Mouse (Mus musculus) intestine, postnatal 0 days (tissue): ENCODE measurements around the gene Ddx19a. TPM values are rescaled to one million over a fixed set of nuclear protein-coding genes. Genes with fewer than 3 reads are reported as not detected.

Experiments used
- ATAC-seq: fragments of 200-750 bp; cut with Nextera tagmentation; 2 replicates; pipeline ENCODE4 v1.8.0; 2017; ENCODE audit warnings: mild to moderate bottlenecking, moderate TSS enrichment, moderate library complexity
- H3K27ac ChIP-seq: fragments of 300-500 bp; sonication (generic); 2 replicates; pipeline ENCODE4 v1.5.1; 2014; ENCODE audit warnings: mild to moderate bottlenecking, low read depth, low read length, moderate library complexity
- H3K27me3 ChIP-seq: fragments of 300-500 bp; sonication (generic); replicated peaks from 2 replicates; pipeline ENCODE4 v1.6.1; 2014; ENCODE audit warnings: low read length, mixed read lengths; ENCODE audit not compliant: control insufficient read depth, insufficient read depth
- H3K36me3 ChIP-seq: fragments of 300-500 bp; sonication (generic); 2 replicates; pipeline ENCODE4 v1.6.1; 2014; ENCODE audit warnings: mild to moderate bottlenecking, moderate library complexity; ENCODE audit not compliant: control insufficient read depth, insufficient read depth
- H3K4me1 ChIP-seq: fragments of 300-500 bp; sonication (generic); replicated peaks from 2 replicates; pipeline ENCODE4 v1.6.1; 2014; ENCODE audit warnings: antibody characterized with exemption, low read length, mixed read lengths; ENCODE audit not compliant: control insufficient read depth, insufficient read depth
- H3K4me2 ChIP-seq: fragments of 300-500 bp; sonication (generic); replicated peaks from 2 replicates; pipeline ENCODE4 v1.6.1; 2014; ENCODE audit warnings: low read depth, mild to moderate bottlenecking, moderate library complexity
- H3K4me3 ChIP-seq: fragments of 300-500 bp; sonication (generic); 2 replicates; pipeline ENCODE4 v1.5.1; 2014; ENCODE audit warnings: low read depth, low read length
- H3K9ac ChIP-seq: fragments of 300-500 bp; sonication (generic); 2 replicates; pipeline ENCODE4 v1.6.1; 2014; ENCODE audit warnings: mild to moderate bottlenecking, low read depth, low read length
- H3K9me3 ChIP-seq: fragments of 300-500 bp; sonication (generic); 2 replicates; pipeline ENCODE4 v1.6.1; 2016; ENCODE audit warnings: mixed run types; ENCODE audit not compliant: control insufficient read depth
- CTCF ChIP-seq: sonication (generic); IDR thresholded peaks from 2 replicates; pipeline ENCODE4 v1.5.1; 2016; ENCODE audit warnings: low read depth, mild to moderate bottlenecking, control low read depth, antibody characterized with exemption, moderate library complexity
- WGBS: fragments of 180-500 bp; shearing (Covaris S2); extraction: QIAGEN DNeasy Blood & Tissue Kit; methylation state at CpG from one replicate; pipeline ENCODE4 v1.1.7; 2014; 5-methylcytosine and 5-hydroxymethylcytosine counted together
- polyA plus RNA-seq: library from polyadenylated mRNA; unstranded; fragments of >200 nt; fragmentation: Nextera tagmentation; extraction: Ambion mirVana; gene quantifications from 2 replicates; pipeline ENCODE4 v1.2.1, GENCODE M21; 2015

Ddx19a gene
- polyA plus RNA-seq: 8.0 and 8.9 TPM in 2 replicates

DNA sequence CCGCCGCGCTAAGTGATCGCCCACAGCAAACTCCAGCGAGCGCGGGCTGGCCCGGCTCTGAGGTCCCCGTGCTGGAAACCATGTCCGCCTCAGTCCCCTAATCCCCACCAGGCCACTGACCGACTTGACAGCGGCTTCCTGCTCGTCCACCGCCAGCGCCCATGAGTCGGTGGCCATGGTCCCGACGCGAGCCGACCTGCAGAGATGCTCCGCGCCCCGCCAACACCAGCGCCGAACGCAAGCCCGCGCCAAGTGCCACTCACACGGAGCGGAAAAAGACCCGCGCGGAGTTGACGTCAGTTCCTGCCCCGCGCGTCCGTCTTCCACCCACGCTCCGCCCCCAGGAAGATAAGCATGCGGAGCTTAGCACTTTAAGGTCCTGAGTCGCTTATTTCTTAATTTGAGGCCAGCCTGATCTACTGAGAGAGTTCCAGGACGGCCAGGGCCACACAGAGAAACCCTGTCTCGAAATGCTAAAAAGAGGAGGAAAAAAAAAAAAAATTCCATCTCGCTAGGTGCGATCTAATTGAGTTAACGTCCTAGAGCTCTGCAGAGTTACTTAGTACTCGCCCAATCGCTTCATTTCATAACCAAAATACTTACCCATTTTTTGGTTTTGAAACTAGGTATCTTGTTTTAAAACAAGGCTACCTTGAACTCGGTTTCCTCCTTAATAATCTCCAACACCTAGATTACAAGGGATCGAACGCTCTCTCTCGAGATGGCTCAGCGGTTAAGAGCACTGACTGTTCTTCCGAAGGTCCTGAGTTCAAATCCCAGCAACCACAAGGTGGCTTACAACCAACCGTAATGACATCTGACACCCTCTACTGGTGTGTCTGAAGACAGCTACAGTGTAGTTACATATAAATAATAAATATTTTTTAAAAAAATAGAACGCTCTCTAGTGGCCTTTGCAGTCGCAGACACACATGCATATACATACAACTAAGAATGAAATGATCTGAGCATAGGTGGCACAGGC, at the start of gene Ddx19a:
Ddx19a (minus strand) TSS at position 254 of the 985 bp plus-strand sequence.
- peak; percentile 55 for TF ChIP-seq CTCF
- ATAC-seq: peak; percentile 89
- no peaks in the 10 kb centered on the region for H3K9me3 ChIP-seq
- H3K36me3 ChIP-seq: peaks cover 10% of the 10 kb centered on the region; the same call in 1 of the 2 replicates
- peak within 1 kb of the TSS; percentile 74 for H3K9ac ChIP-seq
- H3K4me1 ChIP-seq: peaks cover 2% of the 10 kb centered on the region; the same call in 1 of the 2 replicates
- peak within 1 kb of the TSS; percentile 76 for H3K4me2 ChIP-seq
- H3K27me3 ChIP-seq: no peaks in the 10 kb centered on the region
- WGBS: 3% methylated on average over 58 of the region's 58 CpGs
- H3K4me3 ChIP-seq: peak within 1 kb of the TSS; percentile 84
- H3K27ac ChIP-seq: peak within 1 kb of the TSS; percentile 81

DNA sequence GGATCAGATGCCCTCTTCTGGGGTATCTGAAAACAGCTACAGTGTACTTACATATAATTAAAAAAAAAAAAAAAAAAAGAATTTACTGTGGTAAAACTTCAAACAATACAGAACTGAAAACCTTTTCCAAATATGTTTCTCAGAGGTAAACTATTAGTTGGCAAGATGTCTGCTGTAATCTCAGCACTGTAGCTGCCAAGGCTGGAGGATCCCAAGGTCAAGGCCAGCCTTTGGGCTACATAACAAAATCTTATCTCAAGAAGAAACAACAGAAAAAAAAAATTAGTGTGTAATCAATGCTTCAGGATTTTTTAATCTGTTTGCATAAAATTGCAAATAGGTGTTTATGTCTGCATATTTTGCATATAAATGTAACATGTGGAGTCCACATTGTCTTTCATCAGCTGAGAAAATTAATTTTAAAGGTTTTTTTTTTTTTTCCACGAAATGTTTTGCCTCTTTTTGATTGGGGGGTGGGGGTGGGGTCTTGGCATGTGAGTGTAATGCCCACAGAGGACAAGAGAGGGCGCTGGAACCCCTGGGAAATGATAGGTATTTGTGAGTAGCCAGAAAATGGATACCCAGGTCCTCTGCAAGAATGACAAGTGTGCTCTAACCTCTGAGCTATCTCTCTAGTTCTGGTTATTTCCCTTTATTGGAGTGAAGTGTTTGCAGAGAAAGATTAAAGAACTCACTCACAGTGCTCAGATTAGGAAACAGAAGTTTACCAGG, 46.6 kb upstream of the Ddx19a start:
- no peak overlapping the region for H3K4me2 ChIP-seq
- no peak overlapping the region for H3K4me3 ChIP-seq
- H3K36me3 ChIP-seq: peaks cover 98% of the 10 kb centered on the region
- peak; percentile 39 for TF ChIP-seq CTCF
- no peaks in the 10 kb centered on the region for H3K4me1 ChIP-seq
- WGBS: 50% methylated on average over 2 of the region's 2 CpGs
- H3K9me3 ChIP-seq: no peaks in the 10 kb centered on the region
- H3K27me3 ChIP-seq: no peaks in the 10 kb centered on the region
- H3K9ac ChIP-seq: no peak overlapping the region
- no peak for ATAC-seq
- no peak overlapping the region for H3K27ac ChIP-seq

DNA sequence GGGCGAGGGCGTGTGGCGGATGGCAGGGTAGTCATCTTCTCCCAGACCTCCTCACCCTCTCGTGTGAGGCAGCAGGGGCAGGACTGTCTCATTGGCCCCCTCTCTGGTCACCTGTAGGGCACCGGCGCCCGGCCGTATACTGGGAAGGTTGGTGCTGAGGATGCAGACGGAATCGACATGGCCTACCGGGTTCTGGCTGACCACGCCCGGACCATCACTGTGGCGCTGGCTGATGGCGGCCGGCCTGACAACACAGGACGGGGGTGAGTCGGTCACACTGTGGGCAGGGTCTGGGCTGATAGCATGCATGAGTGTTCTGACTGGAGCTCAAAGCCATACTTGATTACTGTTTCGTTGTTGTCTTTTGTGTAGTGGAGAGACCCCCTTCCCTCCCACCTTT, 44.9 kb upstream of the Ddx19a start:
- H3K27ac ChIP-seq: no peak overlapping the region
- no peaks in the 10 kb centered on the region for H3K4me1 ChIP-seq
- no peaks in the 10 kb centered on the region for H3K27me3 ChIP-seq
- no peak overlapping the region for H3K4me2 ChIP-seq
- no peak for TF ChIP-seq CTCF
- WGBS: 95% methylated on average over 19 of the region's 19 CpGs
- ATAC-seq: no peak
- no peak overlapping the region for H3K4me3 ChIP-seq
- H3K9me3 ChIP-seq: no peaks in the 10 kb centered on the region
- peaks cover 93% of the 10 kb centered on the region for H3K36me3 ChIP-seq
- no peak overlapping the region for H3K9ac ChIP-seq

DNA sequence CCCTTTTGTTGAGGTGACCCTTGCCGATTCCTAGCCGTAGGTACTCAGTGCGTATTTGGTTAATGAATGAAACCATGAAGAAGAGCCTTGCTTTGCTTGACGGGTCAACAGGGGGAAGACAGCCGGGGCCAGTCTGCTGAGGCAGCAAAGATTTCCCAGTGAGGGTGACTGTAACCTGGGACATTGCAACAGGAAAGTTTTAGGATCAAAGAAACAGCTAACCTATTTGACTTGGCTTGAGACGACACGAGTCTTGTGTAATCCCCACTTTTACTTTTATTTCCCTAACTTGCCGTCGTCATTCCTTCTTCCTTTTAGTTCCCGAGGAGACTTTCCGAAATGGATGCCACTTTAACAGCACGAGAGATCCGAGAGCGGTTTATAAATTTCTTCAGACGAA, 39.0 kb upstream of the Ddx19a start:
- H3K36me3 ChIP-seq: peaks cover 44% of the 10 kb centered on the region
- H3K4me1 ChIP-seq: no peaks in the 10 kb centered on the region
- WGBS: 91% methylated on average over 15 of the region's 15 CpGs
- H3K27me3 ChIP-seq: no peaks in the 10 kb centered on the region
- H3K9me3 ChIP-seq: no peaks in the 10 kb centered on the region
- no peak for ATAC-seq
- no peak for TF ChIP-seq CTCF
- no peak overlapping the region for H3K4me2 ChIP-seq
- H3K27ac ChIP-seq: no peak overlapping the region
- no peak overlapping the region for H3K4me3 ChIP-seq
- H3K9ac ChIP-seq: no peak overlapping the region

DNA sequence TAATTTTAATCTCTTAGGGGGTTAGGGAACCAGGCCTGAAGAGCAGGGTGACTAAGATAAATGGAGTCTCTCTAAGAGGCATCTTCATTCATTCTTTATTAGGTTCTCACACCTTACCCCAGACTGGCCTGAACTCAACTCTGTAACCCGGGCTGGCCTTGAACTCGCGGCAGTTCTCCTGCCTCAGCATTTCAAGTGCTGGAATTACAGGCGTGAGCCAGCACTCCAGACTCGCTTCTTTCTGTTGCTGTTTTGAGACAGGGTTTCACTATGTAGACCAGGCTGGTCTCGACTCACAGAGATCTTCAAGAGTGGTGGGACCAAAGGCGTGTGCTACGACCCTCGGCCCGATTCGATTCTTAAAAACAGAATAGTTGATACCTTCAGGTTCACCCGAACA, 36.7 kb upstream of the Ddx19a start:
- Histone ChIP-seq H3K4me2 (peak overlapping the region; percentile 75), H3K27ac (peak overlapping the region; percentile 74), H3K4me1 (no peaks in the 10 kb centered on the region), H3K9me3 (no peaks in the 10 kb centered on the region), H3K27me3 (no peaks in the 10 kb centered on the region), H3K4me3 (peak overlapping the region; percentile 77), H3K36me3 (peaks cover 21% of the 10 kb centered on the region), H3K9ac (peak overlapping the region; percentile 66)
- WGBS: 18% methylated on average over 12 of the region's 12 CpGs
- TF ChIP-seq CTCF: no peak
- peak; percentile 6; the same call in 1 of the 2 replicates for ATAC-seq

DNA sequence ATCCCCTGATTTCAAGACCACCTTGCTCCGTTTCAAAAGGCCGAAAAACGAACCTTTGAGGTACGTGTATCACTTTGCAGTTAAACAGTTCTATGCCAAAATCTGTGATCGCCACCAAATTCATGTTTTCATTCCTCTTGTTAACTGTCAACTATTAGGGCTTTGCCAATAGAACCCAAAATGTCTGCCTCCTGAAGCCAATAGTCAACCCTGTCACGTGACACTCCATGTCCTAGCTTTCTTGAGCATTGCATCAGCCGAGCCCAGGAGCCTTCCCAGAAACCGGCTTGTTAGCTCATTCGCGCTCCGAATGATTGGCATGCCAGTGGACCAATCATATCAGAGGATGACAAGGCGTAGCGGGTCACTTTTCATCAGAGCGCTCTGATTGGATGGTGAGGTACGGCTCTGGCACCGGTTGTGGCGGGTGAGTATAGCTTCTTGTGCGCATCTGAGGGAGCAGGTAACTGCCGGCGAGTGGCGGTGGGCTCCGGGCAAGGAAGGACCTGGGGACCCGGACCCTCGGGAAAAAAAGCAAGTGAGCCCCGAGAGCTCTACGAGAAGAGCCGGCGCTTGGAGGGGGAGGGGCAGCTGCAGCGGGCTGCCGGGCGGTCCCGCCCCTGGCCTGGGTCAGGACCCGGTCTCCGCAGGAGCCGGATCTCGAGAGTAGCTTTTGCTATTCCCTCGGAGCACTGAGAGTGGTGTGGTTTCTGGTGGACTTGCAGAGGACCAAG, 36.0 kb upstream of the Ddx19a start:
- Histone ChIP-seq H3K9ac (peak overlapping the region; percentile 66), H3K9me3 (no peaks in the 10 kb centered on the region), H3K27me3 (no peaks in the 10 kb centered on the region), H3K4me3 (peak overlapping the region; percentile 77), H3K4me1 (no peaks in the 10 kb centered on the region), H3K4me2 (peak overlapping the region; percentile 75), H3K27ac (peak overlapping the region; percentile 74), H3K36me3 (peaks cover 15% of the 10 kb centered on the region)
- 6% methylated on average over 37 of the region's 37 CpGs for WGBS
- peak; percentile 99 for ATAC-seq
- TF ChIP-seq CTCF: no peak
